In the genomic region with DNA sequence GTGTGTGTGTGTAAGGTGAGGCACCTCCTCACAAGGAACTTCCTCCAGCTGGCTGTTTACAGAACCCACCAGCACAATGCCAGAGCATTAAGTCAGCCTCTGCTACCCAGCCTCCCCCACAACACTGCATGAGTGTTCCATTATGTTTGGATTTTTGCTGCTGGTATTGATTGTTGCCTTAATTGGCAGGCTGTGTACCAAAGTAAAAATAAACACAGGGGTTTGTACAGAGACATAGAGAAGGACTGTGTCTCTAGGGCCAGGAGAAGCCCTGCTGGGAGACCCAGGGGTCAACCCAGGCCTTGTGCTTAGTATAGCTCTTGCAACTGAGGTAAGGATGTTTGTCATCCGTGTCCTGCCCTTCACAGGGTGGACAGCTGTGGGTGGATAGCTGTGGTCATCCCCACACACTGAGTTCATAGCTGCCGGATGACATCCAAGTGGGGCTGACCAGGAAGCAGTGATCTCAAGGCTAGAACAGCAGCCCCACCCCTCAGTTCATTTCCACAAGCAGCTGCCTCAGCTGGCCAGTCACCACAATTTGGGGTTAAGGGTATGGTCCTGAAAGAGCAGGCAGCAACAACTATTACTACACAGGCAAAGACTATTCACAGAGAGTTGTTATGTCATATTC, we compare ENCODE assay signal across 11 mouse cellular contexts. TPM values are rescaled to one million over a fixed set of nuclear protein-coding genes. Genes with fewer than 3 reads are reported as not detected.
A peak's percentile ranks its signal among the peaks of the same experiment; 100 is the strongest.
DNase-seq lines count a peak whose midpoint lies in the region; ATAC-seq and TF ChIP-seq lines count a peak whose summit lies in the region.
"Had no signal": no experiment of that assay in that cellular context is flagged by ENCODE, and none has a peak within 500 bp of the region (broad histone marks: within the 10 kb centered on the region; RNA-seq: fewer than 3 reads in every experiment).

No protein-coding gene starts in this region.

- no peak overlapping the region for H3ac ChIP-seq in myocyte (ENCODE audit: control insufficient read depth, insufficient read length)

- no peak overlapping the region for H3K9ac ChIP-seq in forebrain, embryonic 11.5 days (ENCODE audit: low read length)
- H3K9ac ChIP-seq: stomach, embryonic 15.5 days had no signal

- H3K36me3 ChIP-seq in myocyte (ENCODE audit: control insufficient read depth, insufficient read depth): no peaks in the 10 kb centered on the region
- H3K36me3 ChIP-seq in forebrain, embryonic 11.5 days (ENCODE audit: control insufficient read depth, insufficient read depth, low read length): no peaks in the 10 kb centered on the region
- H3K36me3 ChIP-seq: embryonic facial prominence, embryonic 13.5 days; forebrain, embryonic 15.5 days; stomach, embryonic 15.5 days had no signal

- H3K4me3 ChIP-seq in layer of hippocampus, adult 2 months: no peak overlapping the region
- H3K4me3 ChIP-seq in myocyte: no peak overlapping the region
- H3K4me3 ChIP-seq in forebrain, embryonic 11.5 days (ENCODE audit: low read depth, low read length): no peak overlapping the region

- peaks cover 29% of the 10 kb centered on the region for H3K79me2 ChIP-seq in myocyte (ENCODE audit: control insufficient read depth, insufficient read depth)

- no peaks in the 10 kb centered on the region for H3K27me3 ChIP-seq in myocyte (ENCODE audit: control insufficient read depth, insufficient read depth, insufficient read length)
- no peaks in the 10 kb centered on the region for H3K27me3 ChIP-seq in forebrain, embryonic 11.5 days (ENCODE audit: control insufficient read depth, insufficient read depth, low read length)
- H3K27me3 ChIP-seq: embryonic facial prominence, embryonic 13.5 days; forebrain, embryonic 15.5 days; stomach, embryonic 15.5 days had no signal

- peak overlapping the region; percentile 81 for H3K4me2 ChIP-seq in myocyte (ENCODE audit: low read depth)
- no peak overlapping the region for H3K4me2 ChIP-seq in forebrain, embryonic 11.5 days (ENCODE audit: low read depth, low read length, severe bottlenecking)

- peak overlapping the region; percentile 85 for H3K27ac ChIP-seq in layer of hippocampus, adult 2 months
- no peak overlapping the region for H3K27ac ChIP-seq in forebrain, embryonic 11.5 days (ENCODE audit: low read depth, low read length)
- H3K27ac ChIP-seq: embryonic facial prominence, embryonic 13.5 days; forebrain, embryonic 15.5 days had no signal

- H3K4me1 ChIP-seq in forebrain, embryonic 11.5 days (replicated peaks; ENCODE audit: control insufficient read depth, insufficient read depth, low read length): peaks cover 14% of the 10 kb centered on the region

- no peak for ATAC-seq in forebrain, embryonic 11.5 days (replicated peaks; ENCODE audit: low FRiP score)
- ATAC-seq: forebrain, embryonic 15.5 days had no signal

- 44% methylated on average over 2 of the region's 2 CpGs for WGBS in forebrain, embryonic 11.5 days

- no peaks in the 10 kb centered on the region for H3K9me3 ChIP-seq in forebrain, embryonic 11.5 days (ENCODE audit: control insufficient read depth, low read length)
- H3K9me3 ChIP-seq: embryonic facial prominence, embryonic 13.5 days; forebrain, embryonic 15.5 days; stomach, embryonic 15.5 days had no signal

- TF ChIP-seq POLR2A in myocyte (IDR thresholded peaks at IDR 0.05; ENCODE audit: insufficient read length, low read depth): peak; percentile 43

- DNase-seq in layer of hippocampus, adult 2 months (ENCODE audit: low spot score in 2 of 2): no peak
- DNase-seq in layer of hippocampus, adult 9-10 months (ENCODE audit: low spot score): no peak
- DNase-seq in adipocyte (ENCODE audit: low spot score): peak; percentile 55
- DNase-seq in heart, adult 9 months (ENCODE audit: low spot score in 2 of 2): peak; percentile 53 to 59
- DNase-seq in forebrain, embryonic 11.5 days (ENCODE audit: low spot score): no peak
- no peak for DNase-seq in right cerebral cortex, adult 18-20 months
- DNase-seq: kidney, adult 2 months had no signal

- TF ChIP-seq CTCF in layer of hippocampus, adult 2 months (conservative IDR thresholded peaks at IDR 0.05): no peak

TF ChIP-seq in myocyte, 11 proteins besides CTCF, POLR2A, EP300 and RAD21:
- peak; percentile 78 for TF ChIP-seq TCF3 (IDR thresholded peaks at IDR 0.05; ENCODE audit: insufficient read length, low read depth)
- TF ChIP-seq SRF (IDR thresholded peaks at IDR 0.05; ENCODE audit: control insufficient read depth, insufficient read length, low read depth): no peak
- TF ChIP-seq CEBPB (IDR thresholded peaks at IDR 0.05; ENCODE audit: insufficient read depth, poor library complexity, severe bottlenecking): 0 out of 2 replicates have a peak, but pooled peaks have one; percentile 9
- peak; percentile 48 for TF ChIP-seq TCF12 (IDR thresholded peaks at IDR 0.05; ENCODE audit: insufficient read depth, poor library complexity, severe bottlenecking)
- TF ChIP-seq E2F4 (IDR thresholded peaks at IDR 0.05; ENCODE audit: insufficient read depth): no peak
- peak; percentile 75 to 99 (median 91) for TF ChIP-seq MYOG (IDR thresholded peaks at IDR 0.05; ENCODE audit: control insufficient read depth in 1 of 3, insufficient read depth in 1 of 3, insufficient read length in 2 of 3, low read depth in 2 of 3)
- peak; percentile 41 to 94 (median 88) for TF ChIP-seq MYOD1 (IDR thresholded peaks at IDR 0.05; ENCODE audit: control insufficient read depth in 1 of 3, insufficient read length in 2 of 3, low read depth in 2 of 3)

RNA-seq across cellular contexts. Expression of gene Cnnm4, which starts 1.5 kb away (rescaled TPM):
- 10 to 100 TPM; 16.9 to 17.2 TPM for total RNA-seq in layer of hippocampus, adult 2 months (2021)
- polyA plus RNA-seq in myocyte (2012; fragmentation: generic; extraction: Trizol): 21.6 TPM
- 14.6 and 15.0 TPM in 2 replicates for polyA plus RNA-seq in forebrain, embryonic 11.5 days (2014; fragmentation: Nextera tagmentation; extraction: Ambion mirVana)

RNA-seq across cellular contexts. Expression of gene Lman2l, which starts 24.9 kb away (rescaled TPM):
- total RNA-seq in layer of hippocampus, adult 2 months (2021): 10 to 100 TPM; 73.2 to 77.2 TPM
- polyA plus RNA-seq in myocyte (2012; fragmentation: generic; extraction: Trizol): 44.8 TPM
- polyA plus RNA-seq in forebrain, embryonic 11.5 days (2014; fragmentation: Nextera tagmentation; extraction: Ambion mirVana): 37.4 and 40.9 TPM in 2 replicates

RNA-seq across cellular contexts. Expression of gene Cnnm3, which starts 41.7 kb away (rescaled TPM):
- 10 to 100 TPM; 33.1 to 38.1 TPM for total RNA-seq in layer of hippocampus, adult 2 months (2021)
- 10.2 TPM for polyA plus RNA-seq in myocyte (2012; fragmentation: generic; extraction: Trizol)
- polyA plus RNA-seq in forebrain, embryonic 11.5 days (2014; fragmentation: Nextera tagmentation; extraction: Ambion mirVana): 6.8 and 7.4 TPM in 2 replicates

Comparison
In these comparisons a context has a peak if more than half of its experiments do, and no peak if none do; other contexts are left out.
1. DNase-seq: peak in adipocyte (single experiment) and heart, adult 9 months (2 of 2); none in layer of hippocampus, adult 2 months (0 of 2), layer of hippocampus, adult 9-10 months (single experiment), forebrain, embryonic 11.5 days (single experiment) and right cerebral cortex, adult 18-20 months (single experiment).